Comparison of ENCODE assay signal across 12 mouse cellular contexts in the genomic region with DNA sequence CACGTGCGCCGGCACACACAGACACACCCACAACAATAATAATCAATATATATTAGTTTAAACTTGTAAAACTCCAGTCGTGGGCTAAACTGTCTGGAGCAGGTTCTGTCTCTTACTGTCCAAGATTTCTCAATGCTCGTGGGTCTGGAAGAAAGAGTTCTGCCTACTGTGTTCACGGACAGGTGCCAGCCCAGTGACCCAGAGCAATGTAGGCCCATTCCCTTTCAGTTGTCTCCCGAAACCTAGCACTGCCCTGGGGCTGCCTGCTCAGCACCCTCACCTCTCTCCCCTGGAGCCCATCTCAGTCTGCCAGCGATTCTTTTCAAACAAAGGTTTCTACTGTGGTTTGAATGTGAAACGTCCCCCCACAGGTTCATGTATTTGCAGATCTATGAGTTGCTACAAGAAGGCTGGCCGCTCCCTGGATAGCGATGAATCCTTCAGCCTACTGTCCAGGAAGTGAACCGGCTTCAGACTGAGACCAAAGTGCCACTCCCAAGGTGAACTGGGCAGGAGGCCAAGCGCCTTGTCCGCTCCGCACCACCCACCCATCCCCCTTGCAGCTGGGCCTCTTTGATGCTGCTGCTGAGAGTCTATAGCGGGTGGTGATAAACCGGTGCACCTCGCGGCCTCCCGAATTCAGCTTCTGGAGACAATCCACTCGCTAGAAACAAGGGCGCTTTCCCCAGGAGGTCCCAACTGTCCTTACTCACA. TPM values are rescaled to one million over a fixed set of nuclear protein-coding genes. Genes with fewer than 3 reads are reported as not detected.
DNase-seq lines count a peak whose midpoint lies in the region; ATAC-seq lines count a peak whose summit lies in the region.
"Had no signal": no experiment of that assay in that cellular context is flagged by ENCODE, and none has a peak within 500 bp of the region (broad histone marks: within the 10 kb centered on the region; RNA-seq: fewer than 3 reads in every experiment).

No protein-coding gene starts in this region.

- H3K4me2 ChIP-seq in forebrain, embryonic 11.5 days (ENCODE audit: low read depth, low read length, severe bottlenecking), result no peak overlapping the region
- no peak overlapping the region for H3K4me2 ChIP-seq in forebrain, embryonic 15.5 days (replicated peaks)

- 0 out of 2 replicates have a peak, but pooled peaks cover 2% of the 10 kb centered on the region for H3K4me1 ChIP-seq in forebrain, embryonic 11.5 days (replicated peaks; ENCODE audit: control insufficient read depth, insufficient read depth, low read length)
- peaks cover 4% of the 10 kb centered on the region; the same call in 1 of the 2 replicates for H3K4me1 ChIP-seq in forebrain, embryonic 15.5 days

- H3K36me3 ChIP-seq in forebrain, embryonic 11.5 days (ENCODE audit: control insufficient read depth, insufficient read depth, low read length), result no peaks in the 10 kb centered on the region
- no peaks in the 10 kb centered on the region for H3K36me3 ChIP-seq in forebrain, embryonic 15.5 days

- no peak overlapping the region for H3K4me3 ChIP-seq in forebrain, embryonic 11.5 days (ENCODE audit: low read depth, low read length)
- no peak overlapping the region for H3K4me3 ChIP-seq in forebrain, embryonic 15.5 days

- ATAC-seq in forebrain, embryonic 11.5 days (replicated peaks; ENCODE audit: low FRiP score), result no peak
- ATAC-seq in forebrain, embryonic 15.5 days (replicated peaks), result no peak
- ATAC-seq in erythroid progenitor cell, adult 5-6 weeks (replicated peaks; ENCODE audit: low FRiP score, poor library complexity, severe bottlenecking), result no peak
- ATAC-seq: hindbrain, postnatal 0 days had no signal

- no peak overlapping the region for H3K27ac ChIP-seq in forebrain, embryonic 11.5 days (ENCODE audit: low read depth, low read length)
- H3K27ac ChIP-seq in forebrain, embryonic 15.5 days (replicated peaks), result no peak overlapping the region
- H3K27ac ChIP-seq: hindbrain, postnatal 0 days had no signal

- no peak overlapping the region for H3K9ac ChIP-seq in forebrain, embryonic 11.5 days (ENCODE audit: low read length)
- H3K9ac ChIP-seq in forebrain, embryonic 15.5 days (replicated peaks), result no peak overlapping the region

- peak; percentile 59 for DNase-seq in forebrain, embryonic 11.5 days (ENCODE audit: low spot score)
- peak; percentile 62 for DNase-seq in testis, postnatal 10 days (ENCODE audit: low spot score)
- no peak for DNase-seq in testis, postnatal 14 days (ENCODE audit: low spot score)
- DNase-seq in kidney, postnatal 4 days, result peak; percentile 68 to 80
- no peak for DNase-seq in thymus, postnatal 0 days (ENCODE audit: low spot score)
- no peak for DNase-seq in thymus, postnatal 14 days
- DNase-seq: thymus, postnatal 25 days had no signal

- no peaks in the 10 kb centered on the region for H3K9me3 ChIP-seq in forebrain, embryonic 11.5 days (ENCODE audit: control insufficient read depth, low read length)
- no peaks in the 10 kb centered on the region for H3K9me3 ChIP-seq in forebrain, embryonic 15.5 days

- peaks cover 2% of the 10 kb centered on the region; the same call in 1 of the 2 replicates for H3K27me3 ChIP-seq in forebrain, embryonic 11.5 days (ENCODE audit: control insufficient read depth, insufficient read depth, low read length)
- H3K27me3 ChIP-seq in forebrain, embryonic 15.5 days, result no peaks in the 10 kb centered on the region

- WGBS in forebrain, embryonic 11.5 days, result 37% methylated on average over 22 of the region's 22 CpGs
- WGBS in forebrain, embryonic 15.5 days, result 35% methylated on average over 22 of the region's 22 CpGs

RNA-seq across cellular contexts. Expression of a gene that starts 36.5 kb away (rescaled TPM):
- polyA plus RNA-seq in forebrain, embryonic 11.5 days (2014; fragmentation: Nextera tagmentation; extraction: Ambion mirVana), result not detected in 2 replicates
- not detected in 2 replicates for polyA plus RNA-seq in forebrain, embryonic 15.5 days (2015; fragmentation: Nextera tagmentation; extraction: Ambion mirVana)
- polyA plus RNA-seq in thymus, postnatal 0 days (2015; fragmentation: Nextera tagmentation; extraction: Ambion mirVana), result 3.9 and 4.4 TPM in 2 replicates
- not detected in 2 replicates for total RNA-seq in erythroid progenitor cell, adult 5-6 weeks (2015; ENCODE audit: low replicate concordance)
- not detected in 2 replicates for total RNA-seq in erythroid progenitor cell, adult 5-6 weeks (2017; ENCODE audit: low replicate concordance)
- total RNA-seq: hindbrain, postnatal 0 days; liver, adult 2 months; neutrophil, adult 5-6 weeks had no signal
- polyA plus RNA-seq: hindbrain, postnatal 0 days; liver, adult 2 months had no signal

RNA-seq across cellular contexts. Expression of a gene that starts 44.6 kb away (rescaled TPM):
- polyA plus RNA-seq in forebrain, embryonic 11.5 days (2014; fragmentation: Nextera tagmentation; extraction: Ambion mirVana), result 0.31 TPM in 1 of 2 replicates, not detected in the other
- 0.09 and 0.29 TPM in 2 replicates for polyA plus RNA-seq in forebrain, embryonic 15.5 days (2015; fragmentation: Nextera tagmentation; extraction: Ambion mirVana)
- 0.07 TPM in 1 of 2 replicates, not detected in the other for polyA plus RNA-seq in thymus, postnatal 0 days (2015; fragmentation: Nextera tagmentation; extraction: Ambion mirVana)
- total RNA-seq in erythroid progenitor cell, adult 5-6 weeks (2015; ENCODE audit: low replicate concordance), result not detected in 2 replicates
- not detected in 2 replicates for total RNA-seq in erythroid progenitor cell, adult 5-6 weeks (2017; ENCODE audit: low replicate concordance)
- total RNA-seq: hindbrain, postnatal 0 days; liver, adult 2 months; neutrophil, adult 5-6 weeks had no signal
- polyA plus RNA-seq: liver, adult 2 months had no signal

RNA-seq across cellular contexts. Expression of a gene that starts 52.8 kb away (rescaled TPM):
- 0.11 TPM in 1 of 2 replicates, not detected in the other for polyA plus RNA-seq in forebrain, embryonic 11.5 days (2014; fragmentation: Nextera tagmentation; extraction: Ambion mirVana)
- polyA plus RNA-seq in forebrain, embryonic 15.5 days (2015; fragmentation: Nextera tagmentation; extraction: Ambion mirVana), result not detected in 2 replicates
- 0.83 and 0.90 TPM in 2 replicates for polyA plus RNA-seq in thymus, postnatal 0 days (2015; fragmentation: Nextera tagmentation; extraction: Ambion mirVana)
- 5.8 and 8.8 TPM in 2 replicates for total RNA-seq in erythroid progenitor cell, adult 5-6 weeks (2015; ENCODE audit: low replicate concordance)
- total RNA-seq in erythroid progenitor cell, adult 5-6 weeks (2017; ENCODE audit: low replicate concordance), result not detected in 2 replicates
- total RNA-seq: liver, adult 2 months had no signal

Comparison
In these comparisons a context has a peak if more than half of its experiments do, and no peak if none do; other contexts are left out.
1. DNase-seq: peak in forebrain, embryonic 11.5 days (single experiment), testis, postnatal 10 days (single experiment) and kidney, postnatal 4 days (2 of 2); none in testis, postnatal 14 days (single experiment), thymus, postnatal 0 days (single experiment) and thymus, postnatal 14 days (single experiment).